Mouse (Mus musculus) liver, embryonic 14.5 days (tissue): ENCODE results near the gene Anapc16. TPM values are rescaled to one million over a fixed set of nuclear protein-coding genes. Genes with fewer than 3 reads are reported as not detected.

Experiments
- ATAC-seq: fragments of 200-750 bp; cut with Nextera tagmentation; 2 replicates; pipeline ENCODE4 v1.8.0; 2017; ENCODE audit warnings: moderate number of reproducible peaks, mild to moderate bottlenecking, moderate library complexity; ENCODE audit not compliant: insufficient read depth
- DNase-seq, 3 experiments: peaks; one replicate each; pipeline ENCODE4 v3.0.0-alpha.2; 2012 to 2013; ENCODE audit warnings: low read depth in 3 of 3, low spot score in 3 of 3
- H3K27ac ChIP-seq: fragments of 300-500 bp; sonication (generic); 2 replicates; pipeline ENCODE4 v1.5.1; 2014; ENCODE audit warnings: moderate library complexity, mild to moderate bottlenecking, control low read depth, inconsistent platforms
- H3K27me3 ChIP-seq: fragments of 300-500 bp; sonication (generic); 2 replicates; pipeline ENCODE4 v1.6.1; 2014; ENCODE audit warnings: mild to moderate bottlenecking, low read length, moderate library complexity; ENCODE audit not compliant: control insufficient read depth, insufficient read depth
- H3K36me3 ChIP-seq: fragments of 300-500 bp; sonication (generic); replicated peaks from 2 replicates; pipeline ENCODE4 v1.6.1; 2014; ENCODE audit warnings: low read depth; ENCODE audit not compliant: control insufficient read depth, insufficient read depth
- H3K4me1 ChIP-seq, 2 experiments: fragments of 200-500 bp in 1 of 2; fragments of 300-500 bp in 1 of 2; sonication (generic) in 1 of 2; replicated peaks; 2 replicates each; pipeline ENCODE4 v1.6.1; 2012 to 2014; ENCODE audit warnings: antibody characterized with exemption in 1 of 2, inconsistent platforms in 1 of 2, low read length in 1 of 2; ENCODE audit not compliant: control insufficient read depth in 2 of 2, insufficient read depth in 2 of 2
- H3K4me2 ChIP-seq: fragments of 300-500 bp; sonication (generic); 2 replicates; pipeline ENCODE4 v1.6.1; 2014; ENCODE audit warnings: low read depth, mild to moderate bottlenecking, control low read depth, moderate library complexity
- H3K4me3 ChIP-seq, 2 experiments: fragments of 200-500 bp in 1 of 2; fragments of 300-500 bp in 1 of 2; sonication (generic) in 1 of 2; 2 replicates each; pipeline ENCODE4 v1.5.1; 2012 to 2014; ENCODE audit warnings: low read depth in 2 of 2, low read length in 2 of 2, mild to moderate bottlenecking in 2 of 2, control low read depth in 1 of 2, inconsistent platforms in 1 of 2, moderate library complexity in 1 of 2; ENCODE audit not compliant: insufficient read depth in 1 of 2
- H3K9ac ChIP-seq: fragments of 300-500 bp; sonication (generic); replicated peaks from 2 replicates; pipeline ENCODE4 v1.6.1; 2014; ENCODE audit warnings: mild to moderate bottlenecking, control low read depth, moderate library complexity
- H3K9me3 ChIP-seq: fragments of 300-500 bp; sonication (generic); 2 replicates; pipeline ENCODE4 v1.6.1; 2016; ENCODE audit warnings: low read length, mixed read lengths; ENCODE audit not compliant: control insufficient read depth
- CTCF ChIP-seq: IDR thresholded peaks from 2 replicates; pipeline ENCODE4 v1.5.1; 2016; ENCODE audit warnings: antibody characterized with exemption, low read depth, control low read depth
- EP300 ChIP-seq: IDR thresholded peaks from 2 replicates; pipeline ENCODE4 v1.6.1; 2016; ENCODE audit warnings: antibody characterized with exemption, low read depth
- WGBS: fragments of 180-500 bp; shearing (Covaris S2); extraction: QIAGEN DNeasy Blood & Tissue Kit; methylation state at CpG from one replicate; pipeline ENCODE4 v1.1.7; 2014; ENCODE audit not compliant: insufficient replicate concordance; 5-methylcytosine and 5-hydroxymethylcytosine counted together
- polyA plus RNA-seq, 2 experiments: library from polyadenylated mRNA; depleted of rRNA in 1 of 2; stranded (reverse) in 1 of 2; unstranded in 1 of 2; fragments of >200 nt; fragmentation: Nextera tagmentation in 1 of 2; extraction: Ambion mirVana in 1 of 2; gene quantifications; 2 replicates each; pipeline versions ENCODE4 v1.2.1 to v1.2.3; 2012 to 2014

Gene Anapc16
- polyA plus RNA-seq, 2 experiments, result 29.9 to 39.7 TPM

- no peaks in the 10 kb centered on the region for H3K27me3 ChIP-seq
- no peak overlapping the region for H3K4me2 ChIP-seq
- H3K36me3 ChIP-seq, result no peaks in the 10 kb centered on the region
- no peaks in the 10 kb centered on the region for H3K9me3 ChIP-seq
- 71% methylated on average over 7 of the region's 7 CpGs for WGBS
- H3K27ac ChIP-seq, result no peak overlapping the region
- H3K4me1 ChIP-seq, result no peaks in the 10 kb centered on the region
- ATAC-seq (no peak), DNase-seq (no peak)
- no peak overlapping the region for H3K9ac ChIP-seq
- TF ChIP-seq EP300 (no peak), CTCF (no peak)
- H3K4me3 ChIP-seq, result no peak overlapping the region
These were observed 26.0 kb upstream of the Anapc16 start for GRCm38 (mm10) chr10:60028979-60029378.

GRCm38 (mm10) chr10:60028181-60028580 is 25.2 kb upstream of the Anapc16 start:
- Histone ChIP-seq H3K4me3 (no peak overlapping the region), H3K36me3 (no peaks in the 10 kb centered on the region), H3K27ac (no peak overlapping the region), H3K4me2 (no peak overlapping the region), H3K9ac (no peak overlapping the region), H3K4me1 (no peaks in the 10 kb centered on the region), H3K9me3 (no peaks in the 10 kb centered on the region), H3K27me3 (no peaks in the 10 kb centered on the region)
- ATAC-seq, result no peak
- WGBS, result 61% methylated on average over 7 of the region's 7 CpGs
- TF ChIP-seq CTCF (no peak), EP300 (no peak)
- no peak for DNase-seq

- 52% methylated on average over 2 of the region's 2 CpGs for WGBS
- Histone ChIP-seq H3K4me3 (no peak overlapping the region), H3K27me3 (no peaks in the 10 kb centered on the region), H3K9ac (no peak overlapping the region), H3K27ac (no peak overlapping the region), H3K36me3 (no peaks in the 10 kb centered on the region), H3K4me2 (no peak overlapping the region), H3K9me3 (no peaks in the 10 kb centered on the region), H3K4me1 (no peaks in the 10 kb centered on the region)
- no peak for DNase-seq
- ATAC-seq, result no peak
- TF ChIP-seq EP300 (no peak), CTCF (no peak)
These were observed 24.7 kb upstream of the Anapc16 start for GRCm38 (mm10) chr10:60027619-60028084.

GRCm38 (mm10) chr10:60026759-60027395 is 23.9 kb upstream of the Anapc16 start:
- no peaks in the 10 kb centered on the region for H3K9me3 ChIP-seq
- no peak overlapping the region for H3K4me2 ChIP-seq
- ATAC-seq (no peak), DNase-seq (no peak)
- no peak overlapping the region for H3K9ac ChIP-seq
- no peak overlapping the region for H3K4me3 ChIP-seq
- TF ChIP-seq EP300 (no peak), CTCF (no peak)
- no peak overlapping the region for H3K27ac ChIP-seq
- no peaks in the 10 kb centered on the region for H3K36me3 ChIP-seq
- H3K4me1 ChIP-seq, result no peaks in the 10 kb centered on the region
- WGBS, result 65% methylated on average over 13 of the region's 13 CpGs
- H3K27me3 ChIP-seq, result no peaks in the 10 kb centered on the region

- H3K9me3 ChIP-seq, result no peaks in the 10 kb centered on the region
- WGBS, result 65% methylated on average over 1 of the region's 1 CpGs
- DNase-seq, result no peak
- no peaks in the 10 kb centered on the region for H3K27me3 ChIP-seq
- no peaks in the 10 kb centered on the region for H3K36me3 ChIP-seq
- H3K4me1 ChIP-seq, result no peaks in the 10 kb centered on the region
- H3K4me2 ChIP-seq, result no peak overlapping the region
- H3K9ac ChIP-seq, result no peak overlapping the region
- no peak for TF ChIP-seq CTCF
- no peak overlapping the region for H3K4me3 ChIP-seq
- no peak for ATAC-seq
- H3K27ac ChIP-seq, result no peak overlapping the region
These were observed 20.8 kb upstream of the Anapc16 start for GRCm38 (mm10) chr10:60023751-60024150.
